ENCODE assay signal across 28 mouse cellular contexts in genomic region chr10:116935028-116935427, GRCm38 (mm10). TPM values are rescaled to one million over a fixed set of nuclear protein-coding genes. Genes with fewer than 3 reads are reported as not detected.
DNase-seq lines count a peak whose midpoint lies in the region; ATAC-seq and TF ChIP-seq lines count a peak whose summit lies in the region.
"Had no signal": no experiment of that assay in that cellular context is flagged by ENCODE, and none has a peak within 500 bp of the region (broad histone marks: within the 10 kb centered on the region; RNA-seq: fewer than 3 reads in every experiment).

No protein-coding gene starts in this region.

- H3K9ac ChIP-seq in midbrain, embryonic 13.5 days (replicated peaks) = no peak overlapping the region
- H3K9ac ChIP-seq in midbrain, embryonic 16.5 days (ENCODE audit: low read depth, low read length) = no peak overlapping the region
- H3K9ac ChIP-seq: embryonic facial prominence, embryonic 12.5 days; forebrain, embryonic 15.5 days; heart, embryonic 13.5 days had no signal

- WGBS in midbrain, embryonic 13.5 days = 64% methylated on average over 12 of the region's 12 CpGs
- WGBS in midbrain, embryonic 16.5 days = 55% methylated on average over 12 of the region's 12 CpGs

- H3K4me3 ChIP-seq in midbrain, embryonic 13.5 days (replicated peaks) = no peak overlapping the region
- no peak overlapping the region for H3K4me3 ChIP-seq in midbrain, embryonic 16.5 days (ENCODE audit: low read depth, low read length)
- no peak overlapping the region for H3K4me3 ChIP-seq in gastrocnemius, adult 2 months
- H3K4me3 ChIP-seq: embryonic facial prominence, embryonic 12.5 days; forebrain, embryonic 15.5 days; heart, embryonic 13.5 days had no signal

- intact Hi-C loops in gastrocnemius, adult 2 months (cut with DNase I) = no loop called here

- TF ChIP-seq CTCF in gastrocnemius, adult 2 months (IDR thresholded peaks at IDR 0.05) = no peak

- H3K36me3 ChIP-seq in midbrain, embryonic 13.5 days = peaks cover 45% of the 10 kb centered on the region
- peaks cover 20% of the 10 kb centered on the region for H3K36me3 ChIP-seq in midbrain, embryonic 16.5 days (ENCODE audit: control insufficient read depth, insufficient read depth, low read length)

- DNase-seq in A20 (ENCODE audit: low read depth, low spot score) = peak; percentile 47
- DNase-seq in CD4-positive helper T cell, adult 2 months (ENCODE audit: low read depth, low spot score) = peak; percentile 36
- DNase-seq in frontal cortex, postnatal 25 days (ENCODE audit: low spot score in 2 of 2) = no peak
- no peak for DNase-seq in gastrocnemius, adult 2 months
- DNase-seq: adrenal gland, postnatal 10 days; cerebellum, adult 11-12 months; cerebellum, adult 9-10 months; cerebellum, postnatal 25 days; gastrocnemius, postnatal 25 days; heart, postnatal 36 days had no signal

- ATAC-seq in midbrain, embryonic 13.5 days = peak; percentile 67; the same call in 1 of the 2 replicates
- no peak for ATAC-seq in midbrain, embryonic 16.5 days
- ATAC-seq in inflammation-experienced regulatory T-cells, adult 6 months = peak; percentile 14
- ATAC-seq: forebrain, embryonic 15.5 days; hindbrain, embryonic 16.5 days; intestine, embryonic 16.5 days had no signal

- H3K4me2 ChIP-seq in midbrain, embryonic 13.5 days (replicated peaks) = no peak overlapping the region
- H3K4me2 ChIP-seq in midbrain, embryonic 16.5 days (ENCODE audit: low read length) = no peak overlapping the region
- H3K4me2 ChIP-seq: embryonic facial prominence, embryonic 12.5 days; forebrain, embryonic 15.5 days; heart, embryonic 13.5 days had no signal

- H3K4me1 ChIP-seq in midbrain, embryonic 13.5 days (replicated peaks) = no peaks in the 10 kb centered on the region
- H3K4me1 ChIP-seq in midbrain, embryonic 16.5 days (ENCODE audit: control insufficient read depth, insufficient read depth, low read length) = no peaks in the 10 kb centered on the region
- H3K4me1 ChIP-seq: embryonic facial prominence, embryonic 12.5 days; forebrain, embryonic 15.5 days had no signal

- no peaks in the 10 kb centered on the region for H3K9me3 ChIP-seq in midbrain, embryonic 13.5 days
- H3K9me3 ChIP-seq in midbrain, embryonic 16.5 days (replicated peaks; ENCODE audit: control insufficient read depth, low read length, poor library complexity, severe bottlenecking) = no peaks in the 10 kb centered on the region
- H3K9me3 ChIP-seq: embryonic facial prominence, embryonic 12.5 days; forebrain, embryonic 15.5 days; heart, embryonic 13.5 days had no signal

- H3K27ac ChIP-seq in midbrain, embryonic 13.5 days = no peak overlapping the region
- no peak overlapping the region for H3K27ac ChIP-seq in midbrain, embryonic 16.5 days (ENCODE audit: low read length)
- no peak overlapping the region for H3K27ac ChIP-seq in gastrocnemius, adult 2 months
- H3K27ac ChIP-seq: embryonic facial prominence, embryonic 12.5 days; forebrain, embryonic 15.5 days; heart, embryonic 13.5 days had no signal

- no peaks in the 10 kb centered on the region for H3K27me3 ChIP-seq in midbrain, embryonic 13.5 days
- no peaks in the 10 kb centered on the region for H3K27me3 ChIP-seq in midbrain, embryonic 16.5 days (ENCODE audit: control insufficient read depth, insufficient read depth, low read depth, low read length)
- H3K27me3 ChIP-seq: embryonic facial prominence, embryonic 12.5 days; forebrain, embryonic 15.5 days; heart, embryonic 13.5 days had no signal

RNA-seq across cellular contexts. Expression of gene Rab3ip, which starts 15.5 kb away (rescaled TPM):
- 43.9 and 44.2 TPM in 2 replicates for polyA plus RNA-seq in midbrain, embryonic 13.5 days (2015; fragmentation: Nextera tagmentation; extraction: Ambion mirVana)
- 40.4 and 45.1 TPM in 2 replicates for polyA plus RNA-seq in midbrain, embryonic 16.5 days (2015; fragmentation: Nextera tagmentation; extraction: Ambion mirVana)
- 10 to 100 TPM in 1 of 3 experiments, 1 to 10 TPM in 2; 5.6 to 12.7 (median 8.7) TPM for polyA plus RNA-seq in inflammation-experienced regulatory T-cells, adult 6 months (2017; shearing (Covaris generic))
- total RNA-seq in gastrocnemius, adult 2 months (2021) = 10 to 100 TPM; 26.2 to 39.2 TPM

RNA-seq across cellular contexts. Expression of gene Gm10271, which starts 37.4 kb away (rescaled TPM):
- polyA plus RNA-seq in midbrain, embryonic 13.5 days (2015; fragmentation: Nextera tagmentation; extraction: Ambion mirVana) = not detected in 2 replicates
- polyA plus RNA-seq in midbrain, embryonic 16.5 days (2015; fragmentation: Nextera tagmentation; extraction: Ambion mirVana) = not detected in 2 replicates
- polyA plus RNA-seq in inflammation-experienced regulatory T-cells, adult 6 months (2017; shearing (Covaris generic)) = not detected
- not detected for total RNA-seq in gastrocnemius, adult 2 months (2021)
- total RNA-seq: adrenal gland, postnatal 10 days; adrenal gland, postnatal 4 days; ES-E14; gastrocnemius, adult 18-20 months; gastrocnemius, postnatal 25 days; granulocyte monocyte progenitor cell, adult 5-6 weeks; heart, adult 8-10 months; heart, postnatal 36 days had no signal
- polyA plus RNA-seq: cortical plate, adult 2 months; embryonic facial prominence, embryonic 12.5 days; forebrain, embryonic 11.5 days; forebrain, embryonic 15.5 days; frontal cortex, adult 2 months; heart, embryonic 13.5 days; heart, postnatal 0 days; hindbrain, embryonic 11.5 days; hindbrain, embryonic 16.5 days; intestine, embryonic 16.5 days had no signal

RNA-seq across cellular contexts. Expression of gene Myrfl, which starts 38.3 kb away (rescaled TPM):
- polyA plus RNA-seq in midbrain, embryonic 13.5 days (2015; fragmentation: Nextera tagmentation; extraction: Ambion mirVana) = 0.12 TPM in 1 of 2 replicates, not detected in the other
- 0.08 and 0.15 TPM in 2 replicates for polyA plus RNA-seq in midbrain, embryonic 16.5 days (2015; fragmentation: Nextera tagmentation; extraction: Ambion mirVana)
- polyA plus RNA-seq in inflammation-experienced regulatory T-cells, adult 6 months (2017; shearing (Covaris generic)) = not detected
- under 1 TPM; 0.08 to 0.25 TPM for total RNA-seq in gastrocnemius, adult 2 months (2021)
- total RNA-seq: granulocyte monocyte progenitor cell, adult 5-6 weeks had no signal

RNA-seq across cellular contexts. Expression of gene Best3, which starts 51.1 kb away (rescaled TPM):
- 0.09 and 0.15 TPM in 2 replicates for polyA plus RNA-seq in midbrain, embryonic 13.5 days (2015; fragmentation: Nextera tagmentation; extraction: Ambion mirVana)
- polyA plus RNA-seq in midbrain, embryonic 16.5 days (2015; fragmentation: Nextera tagmentation; extraction: Ambion mirVana) = 0.10 and 0.13 TPM in 2 replicates
- polyA plus RNA-seq in inflammation-experienced regulatory T-cells, adult 6 months (2017; shearing (Covaris generic)) = not detected
- total RNA-seq in gastrocnemius, adult 2 months (2021) = 10 to 100 TPM; 17.7 to 34.1 TPM
- total RNA-seq: granulocyte monocyte progenitor cell, adult 5-6 weeks had no signal
- polyA plus RNA-seq: intestine, embryonic 16.5 days had no signal

Comparison
In these comparisons a context has a peak if more than half of its experiments do, and no peak if none do; other contexts are left out.
1. DNase-seq: peak in A20 (single experiment) and CD4-positive helper T cell, adult 2 months (single experiment); none in frontal cortex, postnatal 25 days (0 of 2) and gastrocnemius, adult 2 months (single experiment).